Mouse (Mus musculus) layer of hippocampus, postnatal 25 days (tissue): ENCODE results near the gene App. TPM values are rescaled to one million over a fixed set of nuclear protein-coding genes. Genes with fewer than 3 reads are reported as not detected.

ENCODE experiments used
- DNase-seq, 2 experiments: peaks; one replicate each; pipeline ENCODE4 v3.0.0; 2022; ENCODE audit warnings: mixed read lengths in 2 of 2, low spot score in 1 of 2; ENCODE audit errors: extremely low spot score in 1 of 2
- total RNA-seq, 2 experiments: library from RNA; stranded (reverse); gene quantifications; 2 replicates each; pipeline ENCODE4 v1.2.3; 2021

The App gene
- total RNA-seq, 2 experiments from 2014 or later = 1,211 to 1,267 TPM

- DNase-seq = no peak
These were observed 82.6 kb downstream of the App start for GRCm38 (mm10) chr16:85090992-85091391.

- DNase-seq = no peak
These were observed 85.4 kb downstream of the App start for GRCm38 (mm10) chr16:85088126-85088525.

- no peak for DNase-seq
These were observed 87.3 kb downstream of the App start for GRCm38 (mm10) chr16:85086303-85086702.

- DNase-seq = no peak
These were observed 87.7 kb downstream of the App start for GRCm38 (mm10) chr16:85085902-85086301.

- DNase-seq = no peak
These were observed 89.4 kb downstream of the App start for GRCm38 (mm10) chr16:85084152-85084551.

GRCm38 (mm10) chr16:85075330-85075729 lies 98.2 kb downstream of the App start:
- no peak for DNase-seq

GRCm38 (mm10) chr16:85074889-85075288 lies 98.7 kb downstream of the App start:
- no peak for DNase-seq

GRCm38 (mm10) chr16:85072624-85073023 lies 100.9 kb downstream of the App start:
- no peak for DNase-seq

GRCm38 (mm10) chr16:85071791-85072190 lies 101.8 kb downstream of the App start:
- no peak for DNase-seq

GRCm38 (mm10) chr16:85071248-85071647 lies 102.3 kb downstream of the App start:
- DNase-seq = no peak

GRCm38 (mm10) chr16:85067254-85067893 lies 106.2 kb downstream of the App start:
- no peak for DNase-seq

- no peak for DNase-seq
These were observed 107.3 kb downstream of the App start for GRCm38 (mm10) chr16:85066227-85066626.

GRCm38 (mm10) chr16:85064800-85065199 lies 108.8 kb downstream of the App start:
- DNase-seq = no peak

- DNase-seq = no peak
These were observed 110.8 kb downstream of the App start for GRCm38 (mm10) chr16:85062732-85063131.

- no peak for DNase-seq
These were observed 111.8 kb downstream of the App start for GRCm38 (mm10) chr16:85061725-85062124.

GRCm38 (mm10) chr16:85058138-85058537 lies 115.4 kb downstream of the App start:
- DNase-seq = no peak

- DNase-seq = no peak
These were observed 117.4 kb downstream of the App start for GRCm38 (mm10) chr16:85056212-85056611.

GRCm38 (mm10) chr16:85053996-85054395 lies 119.6 kb downstream of the App start:
- DNase-seq = no peak

- DNase-seq = no peak
These were observed 126.3 kb downstream of the App start for GRCm38 (mm10) chr16:85047310-85047709.

- DNase-seq = no peak
These were observed 132.2 kb downstream of the App start for GRCm38 (mm10) chr16:85041153-85041959.

- no peak for DNase-seq
These were observed 134.8 kb downstream of the App start for GRCm38 (mm10) chr16:85038731-85039130.
